Mouse (Mus musculus) cortical plate, adult 2 months (tissue): ENCODE data around the gene Ifit1bl2.

Source experiments
- CTCF ChIP-seq: fragments of 200-500 bp; IDR thresholded peaks from 2 replicates; pipeline ENCODE4 v1.5.1; 2011; ENCODE audit warnings: mild to moderate bottlenecking, control low read depth, low read length; ENCODE audit not compliant: insufficient read depth; ENCODE audit errors: extremely low read depth
- POLR2A ChIP-seq: fragments of 200-500 bp; IDR thresholded peaks from 2 replicates; pipeline ENCODE4 v1.6.1; 2011; ENCODE audit warnings: mild to moderate bottlenecking, low read length, control low read depth; ENCODE audit not compliant: insufficient read depth; ENCODE audit errors: extremely low read depth

GRCm38 (mm10) chr19:34569896-34570476, 70.6 kb downstream of the Ifit1bl2 start:
- no peak for TF ChIP-seq POLR2A
- TF ChIP-seq CTCF, result no peak
